Mouse (Mus musculus): ENCODE measurements around the gene Cdon.

GRCm38 (mm10) chr9:35378991-35379390 lies 41.9 kb upstream of the Cdon start:
- no peak for TF ChIP-seq CTCF (IDR thresholded peaks at IDR 0.05; ENCODE audit: low read depth, low read length)
- TF ChIP-seq EP300 (IDR thresholded peaks at IDR 0.05; ENCODE audit: insufficient read depth, low read depth, low read length), result no peak
- TF ChIP-seq POLR2A (IDR thresholded peaks at IDR 0.05; ENCODE audit: insufficient read depth, low read length), result no peak

Data from ES-Bruce4 (cell line).